Mouse (Mus musculus) liver, embryonic 11.5 days (tissue): ENCODE data around the gene Emc4. TPM values are rescaled to one million over a fixed set of nuclear protein-coding genes. Genes with fewer than 3 reads are reported as not detected.

ENCODE experiments used
- ATAC-seq: fragments of 200-750 bp; cut with Nextera tagmentation; replicated peaks from 2 replicates; pipeline ENCODE4 v1.8.0; 2017; ENCODE audit warnings: moderate number of reproducible peaks, mild to moderate bottlenecking, moderate TSS enrichment, moderate library complexity; ENCODE audit not compliant: low FRiP score
- DNase-seq: peaks from one replicate; pipeline ENCODE4 v3.0.0-alpha.2; 2017; ENCODE audit warnings: low spot score
- H3K27ac ChIP-seq: fragments of 300-500 bp; sonication (generic); 2 replicates; pipeline ENCODE4 v1.5.1; 2014; ENCODE audit warnings: mild to moderate bottlenecking, low read depth, low read length, control low read depth
- H3K27me3 ChIP-seq: fragments of 300-500 bp; sonication (generic); replicated peaks from 2 replicates; pipeline ENCODE4 v1.6.1; 2014; ENCODE audit warnings: low read length, mixed read lengths; ENCODE audit not compliant: control insufficient read depth, insufficient read depth
- H3K36me3 ChIP-seq: fragments of 300-500 bp; sonication (generic); 2 replicates; pipeline ENCODE4 v1.6.1; 2014; ENCODE audit warnings: mild to moderate bottlenecking, low read length, moderate library complexity, mixed read lengths; ENCODE audit not compliant: control insufficient read depth, insufficient read depth
- H3K4me1 ChIP-seq: fragments of 300-500 bp; sonication (generic); replicated peaks from 2 replicates; pipeline ENCODE4 v1.6.1; 2014; ENCODE audit warnings: low read length, mixed read lengths; ENCODE audit not compliant: control insufficient read depth, insufficient read depth
- H3K4me2 ChIP-seq: fragments of 300-500 bp; sonication (generic); 2 replicates; pipeline ENCODE4 v1.6.1; 2014; ENCODE audit warnings: mild to moderate bottlenecking, control low read depth, moderate library complexity
- H3K4me3 ChIP-seq: fragments of 300-500 bp; sonication (generic); 2 replicates; pipeline ENCODE4 v1.5.1; 2014; ENCODE audit warnings: low read depth, low read length, control low read depth
- H3K9ac ChIP-seq: fragments of 300-500 bp; sonication (generic); 2 replicates; pipeline ENCODE4 v1.6.1; 2014; ENCODE audit warnings: low read depth, low read length, control low read depth
- H3K9me3 ChIP-seq: fragments of 300-500 bp; sonication (generic); 2 replicates; pipeline ENCODE4 v1.6.1; 2016; ENCODE audit warnings: low read length, inconsistent platforms, mixed read lengths; ENCODE audit not compliant: control insufficient read depth
- WGBS: fragments of 180-500 bp; shearing (Covaris S2); extraction: QIAGEN DNeasy Blood & Tissue Kit; methylation state at CpG from one replicate; pipeline ENCODE4 v1.1.7; 2014; 5-methylcytosine and 5-hydroxymethylcytosine counted together
- polyA plus RNA-seq: library from polyadenylated mRNA; unstranded; fragments of >200 nt; fragmentation: Nextera tagmentation; extraction: Ambion mirVana; gene quantifications from 2 replicates; pipeline ENCODE4 v1.2.1, GENCODE M21; 2014

The Emc4 gene
- polyA plus RNA-seq, 1 experiment from 2014 or later, result 82.2 TPM

DNA sequence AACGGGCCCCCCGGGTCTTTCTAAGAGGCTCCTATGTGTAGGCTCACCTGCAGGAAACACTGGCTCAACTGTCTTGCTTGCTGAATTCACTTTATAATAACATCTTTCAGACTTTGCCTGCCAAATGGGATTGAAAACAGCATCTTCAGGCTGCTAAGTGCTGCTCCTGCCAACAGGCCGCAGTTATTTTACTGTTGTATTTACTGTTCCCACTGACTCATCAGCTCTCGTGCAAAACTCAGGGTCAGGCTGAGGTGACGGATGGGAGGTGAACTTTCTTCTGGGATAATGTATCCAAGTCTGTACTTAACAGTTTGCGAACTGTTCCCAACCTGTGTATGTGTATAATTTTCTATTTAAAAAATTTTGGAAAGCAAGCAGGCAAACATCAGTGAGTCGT lies 48.9 kb downstream of the Emc4 start:
- no peak overlapping the region for H3K4me2 ChIP-seq
- H3K4me1 ChIP-seq, result no peaks in the 10 kb centered on the region
- ATAC-seq, result no peak
- WGBS, result 88% methylated on average over 7 of the region's 7 CpGs
- no peaks in the 10 kb centered on the region for H3K36me3 ChIP-seq
- H3K27ac ChIP-seq, result no peak overlapping the region
- no peak overlapping the region for H3K9ac ChIP-seq
- no peak overlapping the region for H3K4me3 ChIP-seq
- H3K9me3 ChIP-seq, result no peaks in the 10 kb centered on the region
- H3K27me3 ChIP-seq, result no peaks in the 10 kb centered on the region
- no peak for DNase-seq

DNA sequence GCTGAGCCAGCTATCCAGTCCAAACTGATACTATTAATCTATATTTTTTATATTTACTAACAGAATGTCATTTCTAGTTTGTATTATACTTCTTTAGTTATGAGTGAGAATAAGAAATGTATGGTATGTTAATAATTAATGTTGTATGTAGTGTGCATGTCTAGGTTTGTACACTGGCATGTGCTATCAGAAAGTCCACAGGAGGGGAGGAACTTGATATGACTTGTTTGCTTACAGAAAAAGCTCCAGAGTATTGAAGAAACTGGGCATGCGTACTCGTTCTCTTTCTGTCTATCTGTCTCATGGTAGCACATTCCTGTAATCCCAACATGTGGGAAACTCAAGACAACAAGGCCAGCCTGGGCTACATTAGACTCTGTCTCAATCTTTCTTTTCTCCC lies 49.6 kb downstream of the Emc4 start:
- no peak overlapping the region for H3K9ac ChIP-seq
- no peak for ATAC-seq
- no peak for DNase-seq
- WGBS, result 82% methylated on average over 2 of the region's 2 CpGs
- H3K4me1 ChIP-seq, result no peaks in the 10 kb centered on the region
- no peaks in the 10 kb centered on the region for H3K9me3 ChIP-seq
- no peak overlapping the region for H3K4me2 ChIP-seq
- H3K36me3 ChIP-seq, result no peaks in the 10 kb centered on the region
- no peaks in the 10 kb centered on the region for H3K27me3 ChIP-seq
- no peak overlapping the region for H3K27ac ChIP-seq
- H3K4me3 ChIP-seq, result no peak overlapping the region

DNA sequence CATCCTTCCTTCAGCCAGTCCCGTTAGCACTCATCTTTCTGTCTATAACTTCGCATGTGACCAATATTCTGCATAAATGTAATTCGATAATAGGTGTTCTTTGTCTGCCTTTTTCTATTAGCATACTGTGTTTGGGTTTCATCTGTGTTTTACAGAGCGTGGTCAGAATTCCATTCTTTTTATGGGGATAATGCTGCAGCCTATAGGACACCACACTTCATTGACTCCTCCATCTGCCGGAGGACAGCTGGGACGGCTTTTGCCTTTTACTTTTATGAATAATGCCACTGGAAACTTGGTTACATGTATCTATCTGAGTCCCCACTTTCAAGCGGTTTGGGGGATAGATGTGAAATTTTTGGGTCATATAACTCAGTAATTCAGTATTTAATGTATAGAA lies 52.2 kb downstream of the Emc4 start:
- Histone ChIP-seq H3K9me3 (no peaks in the 10 kb centered on the region), H3K4me3 (no peak overlapping the region), H3K27me3 (no peaks in the 10 kb centered on the region), H3K36me3 (no peaks in the 10 kb centered on the region), H3K4me2 (no peak overlapping the region), H3K27ac (no peak overlapping the region), H3K9ac (no peak overlapping the region), H3K4me1 (no peaks in the 10 kb centered on the region)
- 93% methylated on average over 7 of the region's 7 CpGs for WGBS
- DNase-seq, result no peak
- ATAC-seq, result no peak

Other genes starting within 250 kb of the Emc4 start
- not detected in 2 replicates for gene Olfr1316, start 233.1 kb downstream of the Emc4 start, polyA plus RNA-seq
- not detected in 2 replicates for gene Olfr1317, start 227.7 kb downstream of the Emc4 start, polyA plus RNA-seq
- 0.19 TPM in 1 of 2 replicates, not detected in the other for gene Olfr1318, start 213.8 kb downstream of the Emc4 start, polyA plus RNA-seq
- gene Lpcat4, start 128.6 kb downstream of the Emc4 start, polyA plus RNA-seq, result 14.6 and 15.0 TPM in 2 replicates
- gene Nutm1, start 108.7 kb downstream of the Emc4 start, polyA plus RNA-seq, result not detected in 2 replicates
- gene Nop10, start 106.1 kb downstream of the Emc4 start, polyA plus RNA-seq, result 346 and 364 TPM in 2 replicates
- 12.3 and 12.7 TPM in 2 replicates for gene Slc12a6, start 102.2 kb downstream of the Emc4 start, polyA plus RNA-seq
- gene Gm21985, start 101.7 kb downstream of the Emc4 start, polyA plus RNA-seq, result not detected in 2 replicates
- 38.5 and 47.1 TPM in 2 replicates for gene Katnbl1, start 11.2 kb upstream of the Emc4 start, polyA plus RNA-seq
- gene Emc7, start 87.0 kb upstream of the Emc4 start, polyA plus RNA-seq, result 19.9 and 20.2 TPM in 2 replicates
- gene Chrm5, start 112.7 kb upstream of the Emc4 start, polyA plus RNA-seq, result not detected in 2 replicates
- 13.6 and 14.1 TPM in 2 replicates for gene Aven, start 124.9 kb upstream of the Emc4 start, polyA plus RNA-seq